Mouse (Mus musculus) neural tube, embryonic 12.5 days (tissue): Measurements from ENCODE around the gene Gdpgp1. TPM values are rescaled to one million over a fixed set of nuclear protein-coding genes. Genes with fewer than 3 reads are reported as not detected.

Source experiments
- ATAC-seq: fragments of 200-750 bp; cut with Nextera tagmentation; 2 replicates; pipeline ENCODE4 v1.8.0; 2017; ENCODE audit warnings: low read depth, mild to moderate bottlenecking, moderate TSS enrichment, moderate library complexity; ENCODE audit not compliant: low FRiP score
- H3K27ac ChIP-seq: fragments of 300-500 bp; sonication (generic); 2 replicates; pipeline ENCODE4 v1.5.1; 2016
- H3K27me3 ChIP-seq: fragments of 300-500 bp; sonication (generic); replicated peaks from 2 replicates; pipeline ENCODE4 v1.6.1; 2016; ENCODE audit warnings: mild to moderate bottlenecking
- H3K36me3 ChIP-seq: fragments of 300-500 bp; sonication (generic); 2 replicates; pipeline ENCODE4 v1.6.1; 2016; ENCODE audit warnings: mild to moderate bottlenecking
- H3K4me1 ChIP-seq: fragments of 300-500 bp; sonication (generic); 2 replicates; pipeline ENCODE4 v1.6.1; 2016
- H3K4me2 ChIP-seq: fragments of 300-500 bp; sonication (generic); replicated peaks from 2 replicates; pipeline ENCODE4 v1.6.1; 2016; ENCODE audit warnings: mild to moderate bottlenecking
- H3K4me3 ChIP-seq: fragments of 300-500 bp; sonication (generic); 2 replicates; pipeline ENCODE4 v1.5.1; 2016
- H3K9ac ChIP-seq: fragments of 300-500 bp; sonication (generic); 2 replicates; pipeline ENCODE4 v1.6.1; 2016; ENCODE audit warnings: mild to moderate bottlenecking
- H3K9me3 ChIP-seq: fragments of 300-500 bp; sonication (generic); 2 replicates; pipeline ENCODE4 v1.6.1; 2016; ENCODE audit warnings: mild to moderate bottlenecking
- WGBS: fragments of 180-500 bp; shearing (Covaris S2); methylation state at CpG from one replicate; pipeline ENCODE4 v1.1.7; 2016; 5-methylcytosine and 5-hydroxymethylcytosine counted together
- polyA plus RNA-seq: library from polyadenylated mRNA; unstranded; fragments of >200 nt; fragmentation: Nextera tagmentation; extraction: Ambion mirVana; gene quantifications from 2 replicates; pipeline ENCODE4 v1.2.1, GENCODE M21; 2016

Gdpgp1 gene
- polyA plus RNA-seq, 1 experiment from 2014 or later = 4.9 TPM

- peaks cover 17% of the 10 kb centered on the region for H3K36me3 ChIP-seq
- WGBS = 92% methylated on average over 4 of the region's 4 CpGs
Observed at GRCm38 (mm10) chr7:80210982-80211381, 21.7 kb upstream of the Gdpgp1 start.

GRCm38 (mm10) chr7:80213604-80214003 lies 19.1 kb upstream of the Gdpgp1 start:
- Histone ChIP-seq H3K36me3 (peaks cover 43% of the 10 kb centered on the region), H3K4me3 (no peak overlapping the region), H3K4me1 (0 out of 2 replicates have a peak, but pooled peaks cover 14% of the 10 kb centered on the region), H3K4me2 (no peak overlapping the region), H3K27me3 (no peaks in the 10 kb centered on the region), H3K27ac (no peak overlapping the region), H3K9me3 (no peaks in the 10 kb centered on the region), H3K9ac (no peak overlapping the region)
- WGBS = 93% methylated on average over 7 of the region's 7 CpGs
- no peak for ATAC-seq

More at GRCm38 (mm10) chr7:80210982-80211381, 21.7 kb upstream of the Gdpgp1 start:
- Histone ChIP-seq H3K9me3 (no peaks in the 10 kb centered on the region), H3K4me1 (peaks cover 36% of the 10 kb centered on the region; the same call in 1 of the 2 replicates), H3K9ac (no peak overlapping the region), H3K4me2 (no peak overlapping the region), H3K27me3 (no peaks in the 10 kb centered on the region), H3K27ac (no peak overlapping the region), H3K4me3 (no peak overlapping the region)
- ATAC-seq = no peak

- no peak for ATAC-seq
- H3K36me3 ChIP-seq = peaks cover 51% of the 10 kb centered on the region
Observed at GRCm38 (mm10) chr7:80214459-80214858, 18.2 kb upstream of the Gdpgp1 start.

GRCm38 (mm10) chr7:80215398-80215797 lies 17.3 kb upstream of the Gdpgp1 start:
- peaks cover 61% of the 10 kb centered on the region for H3K36me3 ChIP-seq
- H3K4me1 ChIP-seq = 0 out of 2 replicates have a peak, but pooled peaks cover 7% of the 10 kb centered on the region
- no peak overlapping the region for H3K4me3 ChIP-seq
- ATAC-seq = peak; percentile 85
- WGBS = 37% methylated on average over 4 of the region's 4 CpGs
- no peaks in the 10 kb centered on the region for H3K27me3 ChIP-seq
- no peaks in the 10 kb centered on the region for H3K9me3 ChIP-seq
- no peak overlapping the region for H3K27ac ChIP-seq
- no peak overlapping the region for H3K4me2 ChIP-seq
- 0 out of 2 replicates have a peak overlapping the region, but pooled peaks have one; percentile 26 for H3K9ac ChIP-seq

More at GRCm38 (mm10) chr7:80214459-80214858, 18.2 kb upstream of the Gdpgp1 start:
- Histone ChIP-seq H3K27me3 (no peaks in the 10 kb centered on the region), H3K27ac (no peak overlapping the region), H3K4me3 (no peak overlapping the region), H3K9me3 (no peaks in the 10 kb centered on the region), H3K4me1 (0 out of 2 replicates have a peak, but pooled peaks cover 10% of the 10 kb centered on the region), H3K9ac (no peak overlapping the region), H3K4me2 (no peak overlapping the region)
- 90% methylated on average over 8 of the region's 8 CpGs for WGBS

- Histone ChIP-seq H3K9me3 (no peaks in the 10 kb centered on the region), H3K27ac (no peak overlapping the region), H3K4me1 (0 out of 2 replicates have a peak, but pooled peaks cover 7% of the 10 kb centered on the region), H3K9ac (no peak overlapping the region), H3K4me2 (no peak overlapping the region), H3K4me3 (no peak overlapping the region), H3K27me3 (no peaks in the 10 kb centered on the region), H3K36me3 (peaks cover 72% of the 10 kb centered on the region)
- 73% methylated on average over 8 of the region's 8 CpGs for WGBS
- ATAC-seq = no peak
Observed at GRCm38 (mm10) chr7:80216566-80216965, 16.1 kb upstream of the Gdpgp1 start.

- Histone ChIP-seq H3K27ac (no peak overlapping the region), H3K4me2 (no peak overlapping the region), H3K4me1 (0 out of 2 replicates have a peak, but pooled peaks cover 7% of the 10 kb centered on the region), H3K27me3 (no peaks in the 10 kb centered on the region), H3K9ac (no peak overlapping the region), H3K36me3 (peaks cover 73% of the 10 kb centered on the region), H3K9me3 (no peaks in the 10 kb centered on the region), H3K4me3 (no peak overlapping the region)
- 94% methylated on average over 9 of the region's 9 CpGs for WGBS
- ATAC-seq = no peak
Observed at GRCm38 (mm10) chr7:80218666-80219065, 14.0 kb upstream of the Gdpgp1 start.

- H3K36me3 ChIP-seq = peaks cover 89% of the 10 kb centered on the region
- H3K4me3 ChIP-seq = no peak overlapping the region
- no peaks in the 10 kb centered on the region for H3K9me3 ChIP-seq
- no peaks in the 10 kb centered on the region for H3K27me3 ChIP-seq
- no peak overlapping the region for H3K9ac ChIP-seq
- H3K4me1 ChIP-seq = 0 out of 2 replicates have a peak, but pooled peaks cover 4% of the 10 kb centered on the region
- ATAC-seq = no peak
- no peak overlapping the region for H3K27ac ChIP-seq
- WGBS = 97% methylated on average over 9 of the region's 9 CpGs
- H3K4me2 ChIP-seq = no peak overlapping the region
Observed at GRCm38 (mm10) chr7:80220237-80220797, 12.3 kb upstream of the Gdpgp1 start.

GRCm38 (mm10) chr7:80221179-80221750 lies 11.4 kb upstream of the Gdpgp1 start:
- H3K4me2 ChIP-seq = no peak overlapping the region
- H3K4me3 ChIP-seq = no peak overlapping the region
- no peaks in the 10 kb centered on the region for H3K9me3 ChIP-seq
- H3K27me3 ChIP-seq = no peaks in the 10 kb centered on the region
- no peak for ATAC-seq
- no peak overlapping the region for H3K9ac ChIP-seq
- no peak overlapping the region for H3K27ac ChIP-seq
- peaks cover 86% of the 10 kb centered on the region for H3K36me3 ChIP-seq
- no peaks in the 10 kb centered on the region for H3K4me1 ChIP-seq
- WGBS = 80% methylated on average over 4 of the region's 4 CpGs

- peaks cover 12% of the 10 kb centered on the region for H3K4me1 ChIP-seq
- H3K4me2 ChIP-seq = no peak overlapping the region
- H3K4me3 ChIP-seq = no peak overlapping the region
- no peak overlapping the region for H3K27ac ChIP-seq
- ATAC-seq = no peak
- H3K27me3 ChIP-seq = no peaks in the 10 kb centered on the region
- no peaks in the 10 kb centered on the region for H3K9me3 ChIP-seq
- 95% methylated on average over 4 of the region's 4 CpGs for WGBS
- H3K9ac ChIP-seq = no peak overlapping the region
- H3K36me3 ChIP-seq = peaks cover 47% of the 10 kb centered on the region
Observed at GRCm38 (mm10) chr7:80227065-80227464, 5.6 kb upstream of the Gdpgp1 start.

GRCm38 (mm10) chr7:80230196-80230595 lies 2.5 kb upstream of the Gdpgp1 start:
- no peak overlapping the region for H3K9ac ChIP-seq
- H3K4me3 ChIP-seq = no peak overlapping the region
- 19% methylated on average over 6 of the region's 6 CpGs for WGBS
- H3K36me3 ChIP-seq = peaks cover 23% of the 10 kb centered on the region
- H3K9me3 ChIP-seq = no peaks in the 10 kb centered on the region
- H3K4me1 ChIP-seq = peaks cover 20% of the 10 kb centered on the region
- H3K27ac ChIP-seq = no peak overlapping the region
- no peak for ATAC-seq
- H3K4me2 ChIP-seq = no peak overlapping the region
- no peaks in the 10 kb centered on the region for H3K27me3 ChIP-seq

- peak overlapping the region; percentile 90 for H3K4me2 ChIP-seq
- 1% methylated on average over 29 of the region's 29 CpGs for WGBS
- H3K4me1 ChIP-seq = peaks cover 20% of the 10 kb centered on the region
- peak; percentile 45 for ATAC-seq
- H3K4me3 ChIP-seq = peak overlapping the region; percentile 67
- peak overlapping the region; percentile 57 for H3K9ac ChIP-seq
- H3K27ac ChIP-seq = no peak overlapping the region
- no peaks in the 10 kb centered on the region for H3K9me3 ChIP-seq
- no peaks in the 10 kb centered on the region for H3K27me3 ChIP-seq
- peaks cover 11% of the 10 kb centered on the region for H3K36me3 ChIP-seq
Observed at GRCm38 (mm10) chr7:80231971-80232488, 635 bp upstream of the Gdpgp1 start.

GRCm38 (mm10) chr7:80233799-80234198 lies 1.1 kb downstream of the Gdpgp1 start:
- no peak overlapping the region for H3K4me3 ChIP-seq
- H3K9me3 ChIP-seq = no peaks in the 10 kb centered on the region
- no peaks in the 10 kb centered on the region for H3K27me3 ChIP-seq
- peaks cover 7% of the 10 kb centered on the region for H3K36me3 ChIP-seq
- 84% methylated on average over 9 of the region's 9 CpGs for WGBS
- H3K27ac ChIP-seq = no peak overlapping the region
- ATAC-seq = no peak
- H3K9ac ChIP-seq = no peak overlapping the region
- peaks cover 20% of the 10 kb centered on the region for H3K4me1 ChIP-seq
- peak overlapping the region; percentile 90 for H3K4me2 ChIP-seq
